30 mouse cellular contexts compared by ENCODE assay signal in genomic region chr3:108121101-108121500, GRCm38 (mm10). TPM values are rescaled to one million over a fixed set of nuclear protein-coding genes. Genes with fewer than 3 reads are reported as not detected.
"Had no signal": no experiment of that assay in that cellular context is flagged by ENCODE, and none has a peak within 500 bp of the region (broad histone marks: within the 10 kb centered on the region; RNA-seq: fewer than 3 reads in every experiment).

No protein-coding gene starts in this region.

- H3K9ac ChIP-seq: limb, embryonic 12.5 days; limb, embryonic 15.5 days; liver, embryonic 14.5 days; lung, embryonic 15.5 days; midbrain, embryonic 12.5 days; neural tube, embryonic 13.5 days; stomach, embryonic 15.5 days had no signal

- ATAC-seq: midbrain, embryonic 16.5 days had no signal

- H3K27me3 ChIP-seq: limb, embryonic 12.5 days; limb, embryonic 15.5 days; lung, embryonic 15.5 days; midbrain, embryonic 12.5 days; neural tube, embryonic 13.5 days; stomach, embryonic 15.5 days had no signal

- H3K9me3 ChIP-seq: limb, embryonic 12.5 days; limb, embryonic 15.5 days; lung, embryonic 15.5 days; midbrain, embryonic 12.5 days; neural tube, embryonic 13.5 days; stomach, embryonic 15.5 days had no signal

- H3K27ac ChIP-seq: left cerebral cortex, adult 2 months; limb, embryonic 12.5 days; limb, embryonic 15.5 days; liver, embryonic 14.5 days; lung, embryonic 15.5 days; midbrain, embryonic 12.5 days; neural tube, embryonic 13.5 days; stomach, embryonic 15.5 days had no signal

- H3K4me1 ChIP-seq: limb, embryonic 12.5 days; limb, embryonic 15.5 days; lung, embryonic 15.5 days; midbrain, embryonic 12.5 days; neural tube, embryonic 13.5 days; stomach, embryonic 15.5 days had no signal

- H3K4me3 ChIP-seq: left cerebral cortex, adult 2 months; limb, embryonic 12.5 days; limb, embryonic 15.5 days; lung, embryonic 15.5 days; midbrain, embryonic 12.5 days; myocyte; neural tube, embryonic 13.5 days; stomach, embryonic 15.5 days had no signal

- DNase-seq: kidney, adult 18-20 months; kidney, adult 9 months; kidney, postnatal 14 days; kidney, postnatal 4 days; layer of hippocampus, adult 9-11 months; left cerebral cortex, postnatal 4 days; lung, adult 18-20 months; lung, postnatal 10 days; lung, postnatal 4 days; retina, postnatal 1 day; right cerebral cortex, postnatal 25 days; spleen, adult 18-20 months; thymus, postnatal 25 days had no signal

- H3K4me2 ChIP-seq: limb, embryonic 12.5 days; limb, embryonic 15.5 days; lung, embryonic 15.5 days; midbrain, embryonic 12.5 days; neural tube, embryonic 13.5 days; stomach, embryonic 15.5 days had no signal

RNA-seq across cellular contexts. Expression of gene Gnat2, which starts 28.5 kb away (rescaled TPM):
- total RNA-seq: layer of hippocampus, adult 18-20 months; layer of hippocampus, postnatal 25 days; left cerebral cortex, adult 2 months; left cerebral cortex, postnatal 10 days; megakaryocyte-erythroid progenitor cell, adult 5-6 weeks; monocyte, adult 5-6 weeks; neutrophil, adult 5-6 weeks had no signal

RNA-seq across cellular contexts. Expression of gene Gpr61, which starts 33.6 kb away (rescaled TPM):
- total RNA-seq: megakaryocyte progenitor cell, adult 5-6 weeks; megakaryocyte-erythroid progenitor cell, adult 5-6 weeks; monocyte, adult 5-6 weeks had no signal
